Mouse (Mus musculus) frontal cortex, postnatal 36 days (tissue): ENCODE data around the gene Foxj3.
"Not testable (repeated sequence)": the region's sequence is repeated elsewhere in the genome, so short reads cannot be mapped to it uniquely, and the experiment has no call there.

Experiments used
- DNase-seq, 2 experiments: peaks; one replicate each; pipeline ENCODE4 v3.0.0; 2022; ENCODE audit warnings: low spot score in 2 of 2

Gene Foxj3

DNA sequence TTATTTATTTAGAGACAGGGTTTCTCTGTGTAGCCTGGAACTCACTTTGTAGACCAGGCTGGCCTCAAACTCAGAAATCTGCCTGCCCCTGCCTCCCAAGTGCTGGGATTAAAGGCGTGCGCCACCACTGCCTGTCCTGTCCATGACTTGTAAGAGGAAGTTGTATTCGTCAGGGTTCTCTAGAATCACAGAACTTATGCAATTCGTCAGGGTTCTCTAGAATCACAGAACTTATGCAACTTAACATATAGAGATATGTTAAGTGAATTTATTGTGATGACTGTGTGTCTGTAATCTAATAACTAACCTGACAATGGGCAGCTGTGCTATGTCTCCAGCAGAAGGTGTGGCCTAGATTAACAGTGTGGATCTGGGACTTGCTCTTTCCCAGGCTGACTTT lies at the start of gene Foxj3:
Foxj3 (plus strand) TSS at position 390 of the 400 bp plus-strand sequence.
- DNase-seq, result not testable (repeated sequence)

DNA sequence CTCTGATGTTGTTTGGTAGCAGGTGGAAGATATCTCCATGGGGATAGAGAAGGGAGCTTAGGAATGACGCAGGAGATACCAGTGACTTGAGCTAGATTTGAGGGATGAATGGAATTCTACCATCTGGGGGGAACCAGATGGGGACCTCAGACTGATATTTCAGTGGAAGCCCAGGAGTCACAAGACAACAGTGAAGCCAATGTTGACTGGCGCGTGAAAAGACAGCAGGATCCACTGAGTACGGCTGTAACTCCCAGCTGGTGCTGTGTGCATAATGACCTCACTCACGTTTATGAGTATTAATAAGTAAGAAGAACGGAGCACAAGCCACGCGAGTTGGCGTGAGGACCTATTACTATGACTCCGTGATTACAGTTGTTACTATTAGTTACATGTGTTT lies 47.1 kb upstream of the Foxj3 start:
- no peak for DNase-seq

DNA sequence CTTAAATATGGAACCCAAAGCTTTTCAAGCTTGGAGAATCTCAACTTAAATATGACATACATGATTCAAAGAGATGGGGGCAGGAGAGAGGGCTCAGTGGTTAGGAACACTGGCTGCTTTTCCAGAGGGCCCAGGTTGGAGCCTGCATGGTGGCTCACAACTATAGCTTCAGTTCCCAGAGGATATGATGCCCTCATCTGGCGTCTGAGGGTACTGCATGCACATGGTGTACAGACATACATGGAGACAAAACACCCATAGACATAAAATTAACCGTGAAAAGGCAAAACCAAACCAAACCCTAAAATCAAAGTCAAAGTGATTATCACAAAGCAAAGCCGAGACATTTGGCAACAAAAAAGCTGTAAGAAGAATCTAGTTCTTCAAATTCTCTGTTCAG lies 46.0 kb upstream of the Foxj3 start:
- peak in 1 of 2 experiments; percentile 37 for DNase-seq

GRCm38 (mm10) chr4:119492291-119492932 lies 44.4 kb upstream of the Foxj3 start, which contains the start of gene Rimkla:
Gene Rimkla (minus strand): TSS chr4:119492628.
- peak; percentile 54 to 64 for DNase-seq

GRCm38 (mm10) chr4:119492933-119493327 lies 43.9 kb upstream of the Foxj3 start:
- no peak for DNase-seq

DNA sequence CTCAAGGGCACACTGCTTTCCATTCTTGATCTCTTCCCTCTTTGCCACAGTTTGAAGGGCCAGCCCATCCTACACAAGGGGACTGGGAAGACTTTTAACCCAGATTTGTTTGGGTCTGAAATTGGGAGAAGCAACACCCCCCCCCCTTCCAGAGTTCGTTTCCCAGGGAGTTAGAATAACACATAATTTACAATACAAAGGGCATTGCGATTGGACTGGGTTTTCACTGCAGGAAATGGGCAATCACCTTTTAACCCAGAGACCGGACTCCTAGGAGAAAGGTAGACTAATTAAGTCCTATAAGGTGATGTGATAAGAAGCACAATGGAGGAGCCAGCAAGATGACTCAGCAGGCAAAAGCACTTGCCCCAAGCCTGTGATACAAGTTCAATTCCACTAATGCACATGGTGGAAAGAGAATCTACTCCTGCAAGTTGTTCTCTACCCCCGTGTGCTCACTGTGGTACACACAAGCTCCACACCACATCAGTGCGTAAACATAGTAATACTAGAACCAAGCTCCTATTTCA lies 38.4 kb upstream of the Foxj3 start:
- DNase-seq, result no peak

DNA sequence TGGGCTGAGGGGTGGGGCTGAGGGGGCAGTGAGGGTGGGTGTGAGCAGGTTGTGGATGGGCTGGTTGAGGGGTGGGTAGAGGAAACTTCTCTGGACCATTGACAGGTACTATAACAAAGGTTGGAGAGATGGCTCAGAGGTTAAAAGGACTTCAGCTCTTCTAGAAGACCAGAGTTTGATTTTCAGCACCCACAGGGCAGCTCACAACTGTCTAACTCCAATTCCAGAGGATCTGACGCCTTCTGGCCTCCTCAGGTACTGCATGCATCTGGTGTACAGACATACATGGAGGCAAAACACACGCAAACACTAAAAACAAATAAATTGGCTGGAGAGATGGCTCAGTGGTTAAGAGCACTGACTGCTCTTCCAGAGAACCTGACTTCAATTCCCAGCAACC lies 25.2 kb upstream of the Foxj3 start:
- DNase-seq, result no peak

- no peak for DNase-seq
Observed at GRCm38 (mm10) chr4:119512731-119513141, 24.1 kb upstream of the Foxj3 start.

GRCm38 (mm10) chr4:119523575-119523974 lies 13.2 kb upstream of the Foxj3 start:
- no peak for DNase-seq

GRCm38 (mm10) chr4:119524010-119524409 lies 12.8 kb upstream of the Foxj3 start:
- peak; percentile 6 to 12 for DNase-seq

DNA sequence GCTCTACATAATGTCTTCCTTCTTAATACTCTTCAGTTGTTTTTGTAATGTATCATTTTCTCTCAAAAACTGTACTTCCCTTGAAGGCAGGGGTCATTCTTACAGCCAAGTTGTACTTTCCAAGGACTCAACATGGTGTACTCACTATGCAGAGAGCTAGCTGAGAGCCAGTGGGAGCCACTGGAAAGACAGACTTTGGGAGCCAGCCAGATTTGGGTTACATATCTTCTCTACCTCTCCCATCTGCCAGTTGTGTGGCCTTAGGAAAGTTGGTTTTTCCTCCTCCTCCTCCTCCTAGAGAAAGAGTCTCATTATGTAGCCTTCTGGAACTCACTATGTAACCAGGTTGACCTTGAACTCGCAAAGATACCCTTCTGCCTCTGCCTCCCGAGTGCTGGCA lies 12.3 kb upstream of the Foxj3 start:
- no peak for DNase-seq

GRCm38 (mm10) chr4:119526329-119526845 lies 10.4 kb upstream of the Foxj3 start:
- DNase-seq, result no peak

- peak in 1 of 2 experiments; percentile 16 for DNase-seq
Observed at GRCm38 (mm10) chr4:119531813-119532212, 5.0 kb upstream of the Foxj3 start.

GRCm38 (mm10) chr4:119535103-119535502 lies 1.7 kb upstream of the Foxj3 start:
- no peak for DNase-seq

- DNase-seq, result no peak
Observed at GRCm38 (mm10) chr4:119537436-119537835, 632 bp downstream of the Foxj3 start.

DNA sequence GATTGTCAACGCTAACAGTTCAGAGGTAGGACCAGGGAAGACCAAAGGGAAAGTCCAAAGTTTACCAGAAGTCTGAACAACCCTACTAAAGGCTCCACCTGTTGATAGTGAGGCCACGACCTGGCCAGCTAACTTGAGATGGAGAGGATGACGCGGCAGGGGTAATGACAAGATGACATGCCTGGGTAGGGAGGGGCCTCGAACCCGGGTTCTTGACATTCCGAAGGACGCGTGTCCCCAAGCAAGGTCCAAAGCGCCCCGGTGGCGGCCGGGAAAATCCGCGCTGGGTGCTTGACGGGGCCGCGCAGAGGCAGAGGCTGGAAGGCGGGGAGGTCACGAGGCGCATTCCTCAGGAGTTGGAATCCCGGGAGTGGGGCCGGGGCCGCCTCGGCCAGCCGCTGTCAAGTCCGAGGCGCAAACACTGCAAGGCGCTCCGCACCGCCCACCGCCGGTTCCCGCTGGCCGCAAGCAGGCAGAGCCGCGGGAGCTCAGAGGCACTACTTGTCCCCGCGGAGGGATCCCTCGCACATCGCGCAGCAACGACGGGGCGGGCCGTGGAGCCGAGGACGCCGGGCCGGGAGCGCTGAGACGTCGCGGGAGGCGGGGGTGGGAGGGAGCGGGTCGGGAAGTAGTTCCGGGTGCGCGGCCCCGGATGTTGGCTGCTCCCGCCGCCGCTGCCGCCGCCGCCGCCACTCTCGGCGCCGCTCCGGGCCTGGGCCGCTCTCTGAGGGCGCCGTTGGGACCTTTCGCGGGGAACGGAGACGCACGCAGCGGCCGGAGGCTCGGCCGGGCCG lies 2.4 kb downstream of the Foxj3 start, which contains the start of gene Frg2f1:
Frg2f1 (minus strand) TSS at position 499 of the 794 bp plus-strand sequence.
- peak; percentile 93 to 94 for DNase-seq

DNA sequence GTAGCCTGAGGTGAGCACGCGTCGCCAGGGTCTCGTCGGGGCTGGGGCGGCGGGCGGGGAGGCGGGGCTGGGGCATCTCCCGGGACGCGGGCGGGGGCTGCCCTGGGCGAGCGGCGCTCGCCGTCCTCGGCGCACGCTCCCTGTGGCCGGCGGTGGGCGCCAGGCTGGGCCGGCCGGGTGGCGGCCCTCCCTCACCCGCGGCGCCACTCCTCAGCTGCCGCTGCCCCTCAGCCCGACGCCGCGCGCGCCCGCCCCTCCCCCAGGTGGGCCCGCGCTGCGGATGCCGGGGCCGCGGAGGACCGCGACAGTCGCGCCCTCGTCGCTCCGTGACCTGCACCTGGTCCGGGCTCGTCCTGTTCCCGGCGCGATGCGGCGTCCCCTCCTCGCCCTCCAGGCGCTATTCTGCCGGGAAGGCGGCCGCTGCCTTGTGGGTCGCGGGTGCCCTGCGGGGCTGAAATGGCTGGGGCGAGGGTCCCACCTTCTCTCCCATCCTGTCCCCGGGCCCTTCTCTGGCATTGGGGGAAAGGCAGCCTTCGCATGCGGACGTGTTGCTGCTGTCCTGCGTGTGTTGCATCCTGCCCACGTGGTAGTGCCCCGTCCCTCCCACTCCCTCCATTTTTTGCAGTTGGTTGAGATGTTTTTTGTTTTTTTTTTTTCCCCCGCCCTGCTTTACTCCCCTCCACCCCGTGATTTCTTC lies 3.2 kb downstream of the Foxj3 start:
- peak in 1 of 2 experiments; percentile 25 for DNase-seq

- no peak for DNase-seq
Observed at GRCm38 (mm10) chr4:119540533-119540890, 3.7 kb downstream of the Foxj3 start.

GRCm38 (mm10) chr4:119550864-119551263 lies 14.1 kb downstream of the Foxj3 start:
- no peak for DNase-seq

- DNase-seq, result no peak
Observed at GRCm38 (mm10) chr4:119555466-119555865, 18.7 kb downstream of the Foxj3 start.

DNA sequence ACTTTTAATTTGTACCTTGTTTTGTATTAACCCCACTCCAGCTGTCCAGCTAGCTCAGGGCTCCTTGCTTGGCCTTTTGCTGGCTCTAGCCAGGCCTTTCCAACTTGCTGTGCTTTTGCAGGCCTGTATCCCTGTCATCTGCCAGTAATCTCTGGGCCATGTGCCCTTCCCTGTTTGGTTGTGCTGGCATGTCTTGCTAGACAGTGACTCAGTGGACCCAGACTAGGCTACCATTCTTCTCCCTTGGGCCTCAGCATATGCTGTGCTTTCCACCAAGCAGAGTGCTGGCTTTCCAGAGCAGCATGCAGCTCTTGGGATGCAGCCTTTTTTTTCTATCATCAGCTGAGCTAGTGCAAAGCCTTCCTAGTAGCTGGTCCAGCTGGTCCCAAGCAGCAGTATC lies 26.3 kb downstream of the Foxj3 start:
- DNase-seq, result no peak

DNA sequence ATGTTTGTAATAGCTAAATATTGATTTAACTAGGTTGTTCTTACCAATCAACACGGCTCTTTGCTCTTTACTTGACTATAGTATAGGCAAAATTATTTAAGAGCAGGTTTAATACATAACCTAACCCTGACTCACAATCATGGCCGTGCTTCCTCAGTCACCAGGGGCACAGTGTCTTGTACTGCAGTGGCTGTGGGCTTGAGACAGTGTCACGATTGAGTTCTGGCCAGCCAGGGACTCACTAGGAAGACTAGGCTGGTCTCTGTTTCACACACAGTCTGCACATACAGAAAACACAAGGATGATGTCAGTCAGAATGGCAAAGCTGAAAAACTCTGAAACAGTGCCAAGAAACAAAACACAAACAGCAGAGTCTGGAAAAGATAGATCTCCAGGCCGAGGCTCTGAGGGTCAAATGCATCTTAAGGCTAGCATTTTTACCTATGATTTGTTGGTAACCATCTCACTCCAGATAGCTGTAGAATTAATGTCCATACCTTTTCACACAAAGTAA lies 29.6 kb downstream of the Foxj3 start:
- DNase-seq, result no peak
